Mouse (Mus musculus) midbrain, embryonic 10.5 days (tissue): ENCODE measurements at regions not wholly inside any gene's neighbourhood (a gene's known extent, or its start where the extent isn't known, plus 50 kb on each side); places are given as distances from the start of the nearest gene placed in this dataset.

Experiments used
- DNase-seq: peaks from one replicate; pipeline ENCODE4 v3.0.0-alpha.2; 2017; ENCODE audit warnings: low spot score
- H3K27ac ChIP-seq: fragments of 300-500 bp; sonication (generic); replicated peaks from 2 replicates; pipeline ENCODE4 v1.5.1; 2016; ENCODE audit warnings: mild to moderate bottlenecking
- H3K27me3 ChIP-seq: fragments of 300-500 bp; sonication (generic); 2 replicates; pipeline ENCODE4 v1.6.1; 2016; ENCODE audit warnings: low read depth, mild to moderate bottlenecking; ENCODE audit not compliant: poor library complexity, severe bottlenecking
- H3K36me3 ChIP-seq: fragments of 300-500 bp; sonication (generic); 2 replicates; pipeline ENCODE4 v1.6.1; 2016; ENCODE audit warnings: mild to moderate bottlenecking, moderate library complexity
- H3K4me1 ChIP-seq: fragments of 300-500 bp; sonication (generic); 2 replicates; pipeline ENCODE4 v1.6.1; 2016
- H3K4me3 ChIP-seq: fragments of 300-500 bp; sonication (generic); 2 replicates; pipeline ENCODE4 v1.5.1; 2016; ENCODE audit warnings: mild to moderate bottlenecking, moderate library complexity
- H3K9me3 ChIP-seq: fragments of 300-500 bp; sonication (generic); replicated peaks from 2 replicates; pipeline ENCODE4 v1.6.1; 2016; ENCODE audit warnings: mild to moderate bottlenecking
- WGBS: fragments of 180-500 bp; shearing (Covaris S2); methylation state at CpG from one replicate; pipeline ENCODE4 v1.1.7; 2016; 5-methylcytosine and 5-hydroxymethylcytosine counted together

DNA sequence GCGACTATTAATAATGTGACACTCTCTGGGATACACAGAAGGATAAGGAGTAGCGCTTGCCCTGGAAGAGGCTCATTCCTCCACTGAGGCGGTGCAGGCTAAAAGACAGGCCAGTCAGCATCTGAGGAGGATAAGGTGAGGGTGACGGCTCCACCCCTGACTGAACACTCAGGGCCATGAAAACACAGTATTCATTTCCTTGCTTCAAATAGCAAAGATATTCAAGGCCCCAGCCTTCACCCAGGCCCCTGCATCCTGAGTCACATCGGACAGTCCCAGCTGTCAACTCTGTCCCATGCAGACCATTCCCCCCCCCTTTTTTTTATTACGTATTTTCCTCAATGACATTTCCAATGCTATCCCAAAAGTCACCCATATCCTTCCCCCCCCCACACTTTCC lies 118.9 kb upstream of the 1700012A03Rik start:
- DNase-seq = no peak
- Histone ChIP-seq H3K27ac (no peak overlapping the region), H3K27me3 (no peaks in the 10 kb centered on the region), H3K4me1 (peaks cover 17% of the 10 kb centered on the region), H3K4me3 (no peak overlapping the region), H3K9me3 (no peaks in the 10 kb centered on the region), H3K36me3 (no peaks in the 10 kb centered on the region)
- WGBS = 92% methylated on average over 6 of the region's 6 CpGs

GRCm38 (mm10) chr6:31929165-31929564 lies 120.9 kb upstream of the 1700012A03Rik start:
- Histone ChIP-seq H3K27me3 (no peaks in the 10 kb centered on the region), H3K36me3 (no peaks in the 10 kb centered on the region), H3K9me3 (no peaks in the 10 kb centered on the region), H3K27ac (no peak overlapping the region), H3K4me3 (no peak overlapping the region), H3K4me1 (peaks cover 18% of the 10 kb centered on the region)
- no peak for DNase-seq
- 93% methylated on average over 2 of the region's 2 CpGs for WGBS

- 79% methylated on average over 3 of the region's 3 CpGs for WGBS
- Histone ChIP-seq H3K27ac (no peak overlapping the region), H3K4me3 (no peak overlapping the region), H3K36me3 (no peaks in the 10 kb centered on the region), H3K27me3 (no peaks in the 10 kb centered on the region), H3K9me3 (no peaks in the 10 kb centered on the region), H3K4me1 (0 out of 2 replicates have a peak, but pooled peaks cover 8% of the 10 kb centered on the region)
- DNase-seq = no peak
Measured at GRCm38 (mm10) chr6:31927181-31927580, 122.9 kb upstream of the 1700012A03Rik start.

DNA sequence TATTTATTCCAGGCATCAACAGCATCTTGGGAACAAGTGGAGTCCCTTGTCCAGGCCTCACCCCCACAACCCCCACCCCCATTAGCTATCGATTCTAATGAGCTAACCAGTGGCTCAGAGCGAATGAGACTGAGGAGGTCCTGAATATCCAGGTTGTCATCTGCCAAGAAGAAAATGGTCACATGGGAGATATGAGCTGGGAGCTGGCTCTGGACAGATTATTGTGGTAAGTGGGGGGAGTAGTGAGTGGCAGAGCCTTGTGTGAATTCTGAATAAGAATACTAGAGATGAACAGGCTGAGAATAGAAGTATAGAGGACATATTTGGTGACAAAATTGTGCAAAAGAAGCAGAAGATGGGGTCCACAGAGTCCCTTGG lies 125.4 kb upstream of the 1700012A03Rik start:
- no peak overlapping the region for H3K27ac ChIP-seq
- no peak overlapping the region for H3K4me3 ChIP-seq
- no peaks in the 10 kb centered on the region for H3K9me3 ChIP-seq
- WGBS = 90% methylated on average over 2 of the region's 2 CpGs
- no peaks in the 10 kb centered on the region for H3K36me3 ChIP-seq
- 0 out of 2 replicates have a peak, but pooled peaks cover 8% of the 10 kb centered on the region for H3K4me1 ChIP-seq
- DNase-seq = no peak
- no peaks in the 10 kb centered on the region for H3K27me3 ChIP-seq

GRCm38 (mm10) chr6:31923951-31924668 lies 125.9 kb upstream of the 1700012A03Rik start:
- 62% methylated on average over 3 of the region's 3 CpGs for WGBS
- Histone ChIP-seq H3K27me3 (no peaks in the 10 kb centered on the region), H3K4me1 (0 out of 2 replicates have a peak, but pooled peaks cover 8% of the 10 kb centered on the region), H3K9me3 (no peaks in the 10 kb centered on the region), H3K4me3 (no peak overlapping the region), H3K36me3 (no peaks in the 10 kb centered on the region), H3K27ac (no peak overlapping the region)
- DNase-seq = no peak

DNA sequence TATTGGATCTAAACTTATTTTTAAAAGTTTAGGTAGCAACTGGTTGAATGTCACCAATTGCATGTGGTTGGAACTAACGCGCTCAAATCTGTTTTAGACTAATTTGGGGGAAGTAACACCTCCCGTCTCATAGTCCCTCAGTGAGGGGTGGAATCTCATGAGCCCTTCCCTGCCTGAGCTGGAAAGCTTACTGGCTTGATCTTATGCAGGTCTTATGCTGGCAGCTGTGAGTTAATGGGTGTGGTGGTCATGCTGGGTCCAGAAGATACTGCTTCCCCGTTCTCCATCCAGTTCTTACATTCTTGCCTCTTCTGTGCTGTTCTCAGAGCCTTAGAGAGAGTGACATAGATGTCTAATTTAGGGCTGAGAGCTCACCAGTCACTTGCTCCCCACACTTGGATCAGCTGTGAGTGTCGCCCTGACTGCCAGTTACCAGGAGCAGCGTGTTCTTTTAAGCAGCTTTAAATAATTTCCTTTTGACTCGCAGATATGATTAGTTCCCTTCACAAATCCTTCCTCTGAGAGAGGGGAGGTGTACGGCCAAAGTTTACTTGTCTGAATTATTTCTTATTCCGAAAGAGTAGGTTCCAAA lies 128.4 kb upstream of the 1700012A03Rik start:
- Histone ChIP-seq H3K27me3 (no peaks in the 10 kb centered on the region), H3K9me3 (no peaks in the 10 kb centered on the region), H3K4me3 (no peak overlapping the region), H3K36me3 (no peaks in the 10 kb centered on the region), H3K27ac (no peak overlapping the region), H3K4me1 (0 out of 2 replicates have a peak, but pooled peaks cover 8% of the 10 kb centered on the region)
- no peak for DNase-seq
- 92% methylated on average over 9 of the region's 9 CpGs for WGBS

GRCm38 (mm10) chr6:31917411-31918131 lies 132.5 kb upstream of the 1700012A03Rik start:
- no peaks in the 10 kb centered on the region for H3K4me1 ChIP-seq
- no peaks in the 10 kb centered on the region for H3K27me3 ChIP-seq
- no peaks in the 10 kb centered on the region for H3K9me3 ChIP-seq
- no peak overlapping the region for H3K27ac ChIP-seq
- WGBS = 90% methylated on average over 13 of the region's 13 CpGs
- H3K36me3 ChIP-seq = no peaks in the 10 kb centered on the region
- DNase-seq = no peak
- H3K4me3 ChIP-seq = no peak overlapping the region

GRCm38 (mm10) chr6:31901791-31902190 lies 148.3 kb upstream of the 1700012A03Rik start:
- WGBS = 92% methylated on average over 2 of the region's 2 CpGs
- Histone ChIP-seq H3K4me1 (peaks cover 9% of the 10 kb centered on the region; the same call in 1 of the 2 replicates), H3K9me3 (no peaks in the 10 kb centered on the region)

DNA sequence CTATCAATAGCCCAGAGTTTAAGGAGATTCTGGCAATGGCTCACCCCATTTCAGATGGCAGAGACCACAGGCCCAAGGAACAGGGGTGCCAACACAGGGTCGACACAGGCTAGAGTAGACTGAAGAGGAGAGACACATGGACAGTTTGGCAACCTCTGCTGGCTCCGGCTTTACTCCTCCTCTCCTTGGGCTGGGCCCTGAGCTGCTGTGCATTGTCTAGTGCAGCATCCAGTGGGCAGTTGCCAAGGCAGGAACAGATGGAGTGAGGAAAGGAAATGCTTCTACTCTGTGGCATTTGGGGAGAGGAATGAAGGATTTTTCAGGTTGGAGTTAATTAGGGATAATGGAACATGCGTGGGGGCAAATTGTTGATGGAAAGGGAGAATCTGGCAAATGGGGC lies 151.0 kb upstream of the 1700012A03Rik start:
- Histone ChIP-seq H3K27ac (no peak overlapping the region), H3K4me3 (no peak overlapping the region), H3K9me3 (no peaks in the 10 kb centered on the region), H3K27me3 (no peaks in the 10 kb centered on the region), H3K36me3 (no peaks in the 10 kb centered on the region), H3K4me1 (peaks cover 9% of the 10 kb centered on the region; the same call in 1 of the 2 replicates)
- DNase-seq = no peak
- WGBS = 68% methylated on average over 3 of the region's 3 CpGs

More at GRCm38 (mm10) chr6:31901791-31902190, 148.3 kb upstream of the 1700012A03Rik start:
- no peak for DNase-seq
- no peak overlapping the region for H3K4me3 ChIP-seq
- H3K27me3 ChIP-seq = no peaks in the 10 kb centered on the region
- no peaks in the 10 kb centered on the region for H3K36me3 ChIP-seq
- H3K27ac ChIP-seq = no peak overlapping the region

DNA sequence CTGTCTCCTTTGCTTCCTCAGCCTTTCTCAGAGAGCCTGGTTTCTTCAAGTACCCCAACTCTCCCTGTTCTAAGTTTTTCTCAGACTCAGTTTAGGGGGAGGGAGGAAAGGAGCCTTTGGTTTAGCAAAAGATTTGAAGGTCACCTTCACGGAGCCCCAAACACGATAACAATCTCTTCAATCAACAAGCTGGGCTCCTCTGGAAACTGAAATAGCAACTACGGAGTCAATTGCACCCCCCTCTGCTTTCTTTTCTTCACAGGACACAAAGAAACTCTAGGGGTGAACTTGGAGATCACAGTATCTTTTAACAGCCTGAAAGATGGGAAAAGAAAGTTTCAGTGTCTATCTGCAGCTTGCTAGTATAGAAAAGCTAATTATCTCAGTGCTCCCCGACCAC lies 151.4 kb upstream of the 1700012A03Rik start:
- H3K27ac ChIP-seq = no peak overlapping the region
- DNase-seq = no peak
- H3K4me1 ChIP-seq = peaks cover 9% of the 10 kb centered on the region; the same call in 1 of the 2 replicates
- no peaks in the 10 kb centered on the region for H3K36me3 ChIP-seq
- H3K27me3 ChIP-seq = no peaks in the 10 kb centered on the region
- WGBS = 27% methylated on average over 4 of the region's 4 CpGs
- H3K4me3 ChIP-seq = no peak overlapping the region
- no peaks in the 10 kb centered on the region for H3K9me3 ChIP-seq

GRCm38 (mm10) chr6:31897001-31897400 lies 153.0 kb upstream of the 1700012A03Rik start:
- WGBS = 77% methylated on average over 3 of the region's 3 CpGs
- no peak overlapping the region for H3K4me3 ChIP-seq

GRCm38 (mm10) chr6:31895835-31896234 lies 154.2 kb upstream of the 1700012A03Rik start:
- Histone ChIP-seq H3K4me1 (peaks cover 9% of the 10 kb centered on the region; the same call in 1 of the 2 replicates), H3K9me3 (no peaks in the 10 kb centered on the region), H3K27ac (no peak overlapping the region), H3K36me3 (no peaks in the 10 kb centered on the region), H3K4me3 (no peak overlapping the region), H3K27me3 (no peaks in the 10 kb centered on the region)
- 63% methylated on average over 3 of the region's 3 CpGs for WGBS
- DNase-seq = no peak

More at GRCm38 (mm10) chr6:31897001-31897400, 153.0 kb upstream of the 1700012A03Rik start:
- H3K4me1 ChIP-seq = peaks cover 9% of the 10 kb centered on the region; the same call in 1 of the 2 replicates
- H3K27ac ChIP-seq = no peak overlapping the region
- no peaks in the 10 kb centered on the region for H3K27me3 ChIP-seq
- no peak for DNase-seq
- no peaks in the 10 kb centered on the region for H3K9me3 ChIP-seq
- H3K36me3 ChIP-seq = no peaks in the 10 kb centered on the region

- WGBS = 23% methylated on average over 4 of the region's 4 CpGs
- H3K4me3 ChIP-seq = no peak overlapping the region
- no peaks in the 10 kb centered on the region for H3K36me3 ChIP-seq
- H3K27ac ChIP-seq = no peak overlapping the region
- H3K4me1 ChIP-seq = peaks cover 12% of the 10 kb centered on the region; the same call in 1 of the 2 replicates
- no peaks in the 10 kb centered on the region for H3K9me3 ChIP-seq
- H3K27me3 ChIP-seq = no peaks in the 10 kb centered on the region
- no peak for DNase-seq
Measured at GRCm38 (mm10) chr6:31886931-31887330, 163.1 kb upstream of the 1700012A03Rik start.
